Mouse (Mus musculus): ENCODE results near the gene Btnl9.
"Not testable (repeated sequence)": the region's sequence is repeated elsewhere in the genome, so short reads cannot be mapped to it uniquely, and the experiment has no call there.

The Btnl9 gene

DNA sequence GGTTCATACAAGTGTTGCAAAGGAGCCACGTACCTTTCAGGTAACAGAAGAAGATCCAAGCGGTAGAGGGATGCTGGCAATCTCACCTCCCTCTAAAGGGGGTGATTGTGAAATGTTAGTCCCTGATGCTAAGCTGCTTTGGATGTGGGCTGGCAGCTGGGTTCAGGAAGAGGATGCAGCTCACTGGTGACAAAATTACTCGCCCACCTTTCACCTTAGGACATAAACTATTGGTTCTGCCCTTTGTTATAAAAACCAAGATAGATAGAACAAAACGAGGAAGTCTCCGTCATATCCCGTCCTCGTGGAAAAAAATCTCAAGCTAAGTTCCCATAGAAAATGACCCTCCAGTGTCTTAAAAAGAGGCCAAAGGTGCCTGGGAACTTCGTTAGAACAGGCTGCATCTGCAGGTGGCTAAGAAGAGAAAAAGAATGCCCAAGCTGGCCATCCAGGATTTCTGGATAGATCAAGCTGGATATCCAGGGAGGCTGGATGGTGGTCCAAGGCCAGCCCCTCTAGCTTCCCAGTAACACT is at the start of gene Btnl9:
Gene Btnl9 (minus strand): TSS at position 205 of the 534 bp plus-strand sequence.
- no peak for DNase-seq

DNA sequence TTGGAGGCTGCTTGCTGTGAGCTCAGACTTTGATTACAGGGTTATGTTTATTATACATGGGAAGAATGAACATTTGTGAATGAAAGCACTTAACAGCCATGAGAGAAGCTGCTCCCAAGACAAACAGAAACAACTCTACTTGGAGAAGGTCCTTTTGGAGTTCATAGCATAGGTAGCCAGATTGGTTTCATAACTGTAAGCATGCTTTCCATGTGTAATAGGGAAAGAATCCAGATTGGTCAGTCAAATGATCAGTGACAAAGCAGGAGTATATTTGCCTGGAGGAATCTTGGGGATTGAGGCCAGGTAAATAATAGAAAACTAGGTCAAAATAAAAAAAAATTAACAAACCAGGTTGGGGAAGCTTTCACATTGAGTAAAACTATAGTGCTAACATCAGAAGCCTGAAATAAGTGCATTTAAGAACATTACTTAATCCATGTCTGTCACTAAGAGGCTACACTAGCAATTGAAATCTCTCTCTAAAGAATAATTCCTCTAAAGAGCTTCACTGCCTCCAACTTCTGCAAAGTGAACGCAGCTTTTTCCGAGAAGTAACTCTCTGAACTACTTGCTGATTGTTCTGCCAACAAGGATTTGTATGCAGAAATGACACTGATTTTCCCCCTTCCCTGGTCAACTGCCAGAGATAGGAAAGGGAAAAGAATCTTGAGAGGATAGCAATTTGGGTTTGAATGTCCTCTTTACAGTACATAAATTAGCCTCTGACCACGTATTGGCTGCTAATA is 48.7 kb upstream of the Btnl9 start:
- no peak for DNase-seq

DNA sequence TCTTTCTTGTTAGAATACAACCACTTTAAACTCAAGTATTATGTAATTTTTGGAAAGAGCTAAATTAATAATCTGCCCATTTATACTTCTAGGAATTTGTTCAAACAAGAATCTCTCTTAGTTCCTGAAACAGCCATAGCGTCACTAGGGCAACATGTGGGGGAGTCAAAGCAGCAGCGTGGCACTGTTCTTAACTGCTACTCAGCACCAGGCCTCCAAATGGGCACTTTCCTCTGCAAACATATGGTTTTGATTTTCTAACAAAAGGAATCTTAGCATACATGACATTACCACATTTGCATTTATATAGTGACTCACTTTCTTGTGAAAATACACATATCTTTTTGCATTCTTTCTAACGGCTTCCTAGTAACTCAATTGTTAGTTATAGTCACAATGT is 45.8 kb upstream of the Btnl9 start:
- DNase-seq: no peak

DNA sequence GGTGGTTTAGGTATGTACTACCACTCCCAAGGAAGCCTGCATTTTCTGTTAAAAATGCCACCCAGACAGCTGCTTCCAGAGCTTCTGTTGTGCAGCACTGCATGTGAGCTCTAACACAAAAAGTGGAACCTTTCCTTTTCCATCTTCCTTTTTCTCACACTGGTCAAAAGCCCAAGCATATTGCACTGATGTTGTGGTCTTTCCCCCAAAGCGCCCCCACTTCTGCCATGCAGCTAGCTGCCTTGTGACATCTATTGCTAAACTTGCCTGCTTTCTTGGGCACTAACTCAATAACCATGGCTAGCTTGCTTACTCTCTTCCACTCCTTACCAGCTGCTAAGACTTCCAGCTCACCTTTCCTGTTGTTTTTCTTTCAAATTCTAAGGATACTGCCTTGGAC is 37.5 kb upstream of the Btnl9 start:
- no peak for DNase-seq

DNA sequence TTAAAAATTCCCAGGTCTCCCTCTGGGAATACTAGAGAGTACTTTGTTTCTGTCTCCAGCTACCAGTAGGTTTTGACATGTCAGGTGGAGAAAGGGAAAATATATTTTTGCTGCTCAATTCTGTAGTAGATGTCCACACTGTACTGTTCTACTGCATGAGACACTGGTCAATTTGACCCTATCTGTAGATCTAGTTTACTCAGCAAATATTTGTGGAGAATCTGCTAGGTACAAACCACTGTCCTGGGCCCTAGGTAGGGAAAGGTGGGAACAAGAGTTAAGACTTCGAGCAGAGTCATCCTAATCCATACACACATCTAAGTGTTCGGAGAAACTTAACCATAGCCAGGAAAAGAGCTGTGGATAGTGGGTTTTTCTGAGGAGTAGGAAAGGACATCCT is 32.3 kb upstream of the Btnl9 start:
- no peak for DNase-seq

DNA sequence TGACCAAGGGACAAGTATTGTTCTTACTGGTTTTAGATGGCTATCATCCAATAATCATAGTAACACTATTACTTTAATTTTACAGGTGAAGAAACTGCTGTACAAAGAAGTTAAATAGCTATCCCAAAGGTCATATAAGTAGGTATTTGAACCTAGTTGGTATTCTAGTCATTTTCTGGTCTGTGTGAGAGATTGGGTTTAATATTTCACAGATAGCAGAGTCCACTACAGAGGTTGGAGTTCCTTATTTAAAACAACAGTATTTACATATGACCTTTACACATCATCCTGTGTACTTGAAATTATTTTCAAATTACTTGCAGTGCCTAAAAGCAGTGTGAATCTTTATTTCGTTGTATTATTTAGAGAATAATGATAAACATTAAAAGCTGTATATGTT is 26.5 kb upstream of the Btnl9 start:
- DNase-seq: no peak

DNA sequence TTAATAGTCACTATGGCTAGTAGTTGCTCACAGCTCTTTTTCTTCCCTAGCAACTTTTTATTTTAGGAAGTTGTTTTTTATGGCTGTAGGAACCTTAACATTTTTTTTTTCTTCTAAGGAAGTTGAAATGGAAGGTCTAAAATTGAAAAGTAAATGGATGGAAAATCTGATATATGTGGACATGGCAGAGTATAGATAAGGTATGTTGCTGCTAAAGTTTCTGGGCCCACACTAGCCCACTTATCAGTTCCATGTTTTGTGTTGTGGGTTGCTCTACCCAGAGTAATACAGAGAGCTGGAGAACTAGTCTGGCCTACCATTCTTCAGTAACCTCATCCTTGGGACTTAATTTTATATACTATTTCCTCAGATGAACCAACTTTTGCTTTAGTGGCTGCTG is 25.6 kb upstream of the Btnl9 start:
- DNase-seq: no peak

DNA sequence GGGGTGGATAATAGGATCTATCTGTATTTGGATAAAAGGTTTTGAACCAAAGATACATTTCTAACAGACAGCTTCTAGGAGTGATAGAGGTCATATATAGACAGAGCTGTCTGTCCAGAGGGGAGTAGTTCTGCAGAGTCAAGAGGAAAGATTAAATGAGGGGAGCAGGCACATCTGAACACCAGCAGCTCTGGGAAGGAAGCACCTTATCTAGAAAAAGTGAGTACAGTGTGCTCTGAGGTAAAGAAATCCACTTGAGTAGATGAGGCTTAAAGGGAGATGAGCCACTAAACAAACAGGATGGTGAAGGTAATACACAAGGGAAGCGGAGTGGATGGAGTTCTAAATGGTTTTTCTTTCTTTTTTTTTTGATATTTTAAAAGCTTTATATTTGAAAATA is 20.5 kb upstream of the Btnl9 start:
- no peak for DNase-seq

DNA sequence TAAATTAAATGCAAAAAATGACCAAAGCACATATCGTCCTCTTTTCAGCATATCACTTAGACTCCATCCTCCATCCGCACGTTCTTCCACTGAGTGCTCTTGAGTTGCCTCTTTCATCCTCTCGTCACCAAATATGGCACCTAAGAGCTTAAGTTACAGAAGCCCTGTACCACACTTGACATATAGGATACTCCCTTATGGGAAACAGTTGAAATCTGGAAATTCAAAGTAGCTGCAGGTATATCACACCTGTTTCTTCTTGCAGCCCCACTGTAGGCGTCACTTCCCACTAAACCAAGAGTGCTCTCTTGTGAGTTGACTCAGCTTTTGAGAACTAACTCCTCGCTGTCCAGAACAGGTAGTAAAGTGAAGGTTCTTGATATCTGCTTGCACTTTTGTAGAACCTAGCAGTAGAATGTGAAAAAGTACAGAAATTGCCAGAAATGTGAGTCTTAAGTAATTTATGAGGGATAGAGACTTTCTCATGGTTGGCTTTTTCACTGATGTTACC is 18.2 kb upstream of the Btnl9 start:
- no peak for DNase-seq

DNA sequence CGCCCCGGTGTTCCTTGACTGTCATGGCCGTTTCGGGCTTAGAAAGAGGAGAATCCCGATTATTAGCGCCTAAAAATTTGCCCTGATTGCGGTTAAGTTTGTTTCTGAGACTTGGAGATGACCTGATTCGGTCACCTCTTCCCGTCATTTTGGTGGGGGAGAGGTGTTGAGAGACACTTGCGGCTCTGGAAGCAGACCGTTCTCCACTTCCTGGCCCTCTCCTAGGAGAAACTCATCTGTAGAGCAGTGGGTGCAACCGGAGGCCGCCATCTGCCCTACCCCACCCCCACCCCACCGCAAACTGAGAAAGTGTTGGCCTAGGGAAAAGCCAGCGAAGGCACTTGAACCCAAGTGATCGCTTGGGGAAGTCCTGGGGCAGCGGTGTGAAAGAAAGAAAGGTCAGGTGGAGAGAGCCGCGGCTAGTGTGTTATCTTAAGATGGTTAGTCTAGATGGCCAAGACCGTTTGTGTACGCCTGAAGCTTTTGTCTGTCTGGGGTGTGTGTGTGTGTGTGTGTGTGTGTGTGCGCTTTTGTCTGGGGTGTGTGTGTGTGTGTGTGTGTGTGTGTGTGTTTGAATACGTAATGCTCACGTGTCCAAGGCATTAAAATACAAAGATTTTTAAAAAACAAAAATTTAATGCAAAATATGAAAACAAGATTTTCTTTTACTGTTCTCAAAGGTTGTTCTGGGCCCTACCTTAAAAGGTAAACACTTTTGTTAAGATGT is 17.0 kb upstream of the Btnl9 start:
- no peak for DNase-seq

DNA sequence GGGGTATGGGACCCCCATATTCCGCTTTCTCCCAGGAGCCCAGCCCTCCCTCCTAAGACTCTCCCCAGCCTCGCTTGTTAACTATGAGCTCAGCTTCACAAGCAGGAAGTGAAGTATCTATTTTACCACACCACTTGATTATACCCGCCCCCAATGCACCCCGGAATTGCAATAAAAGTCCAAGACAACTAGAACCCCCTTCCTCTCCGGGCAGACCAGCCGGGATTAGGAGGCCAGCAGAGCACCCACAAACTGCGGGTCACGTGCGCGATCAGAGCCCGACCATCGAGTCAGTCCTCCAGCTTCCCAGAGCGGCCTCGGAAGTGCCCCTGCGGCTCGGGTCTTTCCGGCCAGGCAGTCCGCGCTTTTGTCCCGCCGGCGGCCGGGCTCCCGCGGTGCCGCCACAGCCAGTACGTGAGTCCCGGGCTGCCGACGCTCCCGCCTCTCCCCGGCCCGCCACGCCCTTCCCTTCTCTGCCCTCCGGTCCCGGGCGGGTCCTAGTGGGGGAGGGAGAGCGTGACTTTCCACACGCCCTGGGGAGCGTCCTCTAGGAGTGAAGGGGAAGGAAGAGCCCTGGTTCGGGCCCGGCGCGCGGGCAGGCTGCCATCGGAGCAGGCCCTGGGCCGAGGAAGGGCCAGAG is 16.3 kb upstream of the Btnl9 start, which contains the start of gene Zfp62:
Gene Zfp62 (plus strand): TSS at position 164 of the 640 bp plus-strand sequence.
- DNase-seq: peak; percentile 94

DNA sequence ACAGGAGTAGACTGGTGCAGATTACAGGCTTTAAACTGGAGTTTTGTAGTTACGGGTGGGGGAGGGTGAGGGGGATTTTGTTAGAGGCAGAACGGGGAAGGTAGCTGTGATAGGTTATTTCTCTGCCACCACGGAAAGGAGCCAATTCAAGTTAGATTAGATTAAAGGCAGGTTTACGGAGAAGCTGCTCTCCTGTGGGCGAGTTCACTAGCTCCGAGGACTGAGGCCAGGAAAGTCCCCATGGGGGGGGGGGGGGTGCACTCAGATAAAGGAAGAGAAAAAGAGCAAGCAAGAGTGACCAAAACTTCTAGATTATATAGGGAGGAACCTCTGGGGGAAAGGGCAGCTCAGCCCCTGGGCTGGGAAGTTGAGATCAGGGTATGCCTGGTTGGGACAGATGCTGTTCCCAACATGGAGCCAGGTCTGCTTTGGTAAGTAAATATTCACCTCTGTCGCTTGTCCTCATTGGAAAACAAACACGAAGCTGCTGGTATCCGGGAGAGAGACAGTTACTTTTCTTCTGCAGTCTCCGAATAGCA is 15.6 kb upstream of the Btnl9 start:
- DNase-seq: no peak

DNA sequence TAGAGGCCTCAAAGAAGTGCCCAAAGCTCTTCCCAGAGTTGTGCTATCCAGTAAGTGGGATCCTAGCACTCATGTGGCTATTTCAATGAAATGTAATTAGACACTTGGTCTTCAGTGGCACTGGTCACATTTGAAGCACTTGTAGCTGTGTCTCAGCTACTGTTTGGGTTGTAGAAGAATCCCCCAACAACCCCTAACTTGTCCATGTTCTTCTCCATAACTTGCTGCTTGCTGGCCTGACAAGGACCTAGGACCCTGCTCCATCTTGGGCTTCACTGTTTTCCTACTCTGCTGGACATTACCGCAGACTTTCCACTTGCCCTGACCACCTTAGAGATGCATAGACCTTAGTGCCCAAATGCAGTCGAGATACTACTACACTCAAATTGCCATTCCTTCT is 15.1 kb upstream of the Btnl9 start:
- no peak for DNase-seq

DNA sequence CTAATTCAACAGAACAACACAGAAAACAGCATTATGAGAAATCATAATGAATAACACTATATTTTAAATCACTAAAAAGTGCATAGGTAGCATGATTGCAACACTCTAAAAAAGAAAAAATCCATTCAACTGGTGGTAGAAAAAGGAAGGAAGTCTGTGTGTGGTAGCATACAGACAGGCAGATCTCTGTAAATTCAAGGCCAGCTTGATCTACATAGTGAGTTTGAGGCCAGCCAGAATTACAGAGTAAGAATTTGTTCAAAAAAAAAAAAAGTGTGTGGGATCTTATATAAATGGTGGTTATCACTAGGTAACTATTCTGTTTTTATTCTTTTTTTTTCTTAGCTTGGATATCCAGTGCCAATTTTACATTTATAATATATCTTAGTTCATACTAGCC is 14.2 kb upstream of the Btnl9 start:
- DNase-seq: no peak

DNA sequence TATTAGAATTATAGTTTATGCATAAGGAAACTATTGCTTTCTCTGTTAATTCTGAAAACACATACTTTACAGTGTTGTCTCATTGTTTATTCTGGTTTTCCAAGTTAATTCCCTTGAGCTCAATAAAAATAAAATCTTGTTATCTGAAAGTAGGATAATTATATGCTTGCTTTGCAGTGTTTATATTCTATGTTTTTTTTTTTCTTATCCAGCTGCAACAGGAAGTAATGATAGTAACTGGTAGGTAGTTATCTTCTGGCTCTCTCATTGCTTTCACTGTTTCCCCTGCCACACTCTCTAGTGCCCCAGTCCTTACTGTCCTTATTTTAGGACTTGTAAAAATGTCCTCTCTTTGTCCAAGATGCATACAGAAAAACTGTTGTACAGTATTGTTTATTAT is 13.7 kb upstream of the Btnl9 start:
- no peak for DNase-seq

DNA sequence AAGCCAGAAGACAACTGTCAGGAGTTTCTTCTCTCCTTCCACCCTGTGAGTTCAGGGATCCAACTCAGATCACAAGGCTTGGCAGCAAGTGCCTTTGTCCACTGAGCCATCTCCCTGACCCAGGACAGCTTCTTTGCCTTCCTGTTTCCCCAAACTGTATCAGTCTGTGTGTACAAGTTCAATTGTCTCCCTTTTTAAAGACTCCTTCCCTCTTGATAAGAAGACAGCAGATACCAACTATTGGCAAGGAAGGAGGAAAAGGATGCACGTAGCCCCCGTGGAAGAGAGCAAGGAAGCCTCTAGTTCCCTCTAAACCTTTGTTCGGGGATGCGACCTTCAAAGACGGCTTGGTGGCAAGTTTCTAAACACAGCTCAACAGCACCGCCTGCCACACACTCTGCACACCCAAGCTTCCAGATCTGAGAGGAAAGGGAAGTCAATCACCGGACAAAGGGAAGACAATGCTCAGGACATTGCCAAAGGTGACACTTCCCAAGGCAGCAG is 8.9 kb upstream of the Btnl9 start:
- DNase-seq: no peak

DNA sequence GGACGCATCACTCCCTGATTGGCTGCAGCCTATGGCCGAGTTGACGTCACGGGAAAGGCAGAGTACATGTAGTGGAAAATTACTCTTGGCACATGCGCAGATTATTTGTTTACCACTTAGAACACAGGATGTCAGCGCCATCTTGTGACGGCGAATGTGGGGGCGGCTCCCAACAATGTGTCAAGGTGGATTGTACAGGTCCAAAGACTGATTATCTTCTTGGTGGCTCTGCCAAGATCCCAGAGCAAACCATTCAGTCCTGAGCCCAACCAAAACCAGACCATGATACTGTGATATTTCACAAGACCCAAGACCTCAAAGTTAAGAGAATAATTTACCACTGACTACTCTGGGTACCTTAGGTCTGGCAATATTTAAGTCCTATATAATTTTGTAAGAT is 7.8 kb upstream of the Btnl9 start:
- DNase-seq: not testable (repeated sequence)

DNA sequence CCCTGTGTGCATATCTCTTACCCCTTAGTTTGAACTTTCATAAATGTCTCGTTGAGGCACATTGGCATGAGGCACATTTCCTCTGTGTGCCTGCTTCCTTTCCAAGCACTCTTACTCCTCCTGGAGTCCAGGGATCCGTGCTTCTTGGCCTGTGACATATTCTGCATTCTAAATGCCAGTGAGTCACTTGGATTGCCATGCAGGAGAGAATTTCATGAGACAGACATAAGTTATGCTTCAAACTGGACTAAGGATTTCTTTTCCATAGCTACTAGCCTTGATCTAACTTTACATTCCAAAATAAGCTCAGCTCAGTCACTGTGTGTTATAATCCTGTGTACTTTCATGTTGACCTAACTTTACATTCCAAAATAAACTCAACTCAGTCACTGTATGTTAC is 4.1 kb upstream of the Btnl9 start:
- DNase-seq: no peak

DNA sequence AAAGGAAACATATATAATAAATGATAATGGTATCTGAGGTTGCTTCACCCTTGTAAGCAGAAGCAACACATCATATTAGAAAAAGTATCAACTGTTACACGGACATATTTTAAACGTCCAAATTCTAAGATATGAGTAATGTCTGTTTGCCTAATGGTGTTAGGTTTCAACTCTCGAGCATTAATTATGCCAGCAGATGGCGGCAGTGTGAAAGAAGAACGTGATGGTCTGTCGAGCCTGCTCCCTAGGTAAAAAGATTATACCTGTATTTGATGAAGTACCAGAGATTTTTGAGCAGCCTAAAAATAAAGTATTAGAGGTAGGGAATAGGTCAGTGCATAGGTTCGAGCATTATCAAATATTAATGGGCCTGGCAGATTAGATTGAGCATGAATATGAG is 2.8 kb upstream of the Btnl9 start:
- peak; percentile 25 for DNase-seq

DNA sequence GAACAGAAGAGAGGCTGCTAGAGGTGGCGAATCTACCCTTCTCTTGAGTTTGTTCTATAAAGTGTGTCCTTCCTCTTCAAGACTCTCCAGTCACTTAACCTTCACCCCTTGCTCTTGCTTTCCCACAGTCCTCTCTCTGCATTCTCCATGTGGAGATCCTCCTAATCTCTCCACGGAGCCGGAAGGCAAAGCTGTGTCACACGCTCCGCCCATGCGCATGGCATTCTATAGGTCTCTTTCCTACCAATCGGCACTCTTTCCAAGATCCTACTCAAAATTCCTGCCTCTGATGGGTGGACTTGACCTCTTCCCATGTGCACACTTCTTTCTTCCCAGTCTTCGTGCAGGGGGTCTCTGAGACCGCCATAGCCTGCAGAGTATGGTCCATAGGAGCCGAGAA is 742 bp upstream of the Btnl9 start:
- no peak for DNase-seq

DNA sequence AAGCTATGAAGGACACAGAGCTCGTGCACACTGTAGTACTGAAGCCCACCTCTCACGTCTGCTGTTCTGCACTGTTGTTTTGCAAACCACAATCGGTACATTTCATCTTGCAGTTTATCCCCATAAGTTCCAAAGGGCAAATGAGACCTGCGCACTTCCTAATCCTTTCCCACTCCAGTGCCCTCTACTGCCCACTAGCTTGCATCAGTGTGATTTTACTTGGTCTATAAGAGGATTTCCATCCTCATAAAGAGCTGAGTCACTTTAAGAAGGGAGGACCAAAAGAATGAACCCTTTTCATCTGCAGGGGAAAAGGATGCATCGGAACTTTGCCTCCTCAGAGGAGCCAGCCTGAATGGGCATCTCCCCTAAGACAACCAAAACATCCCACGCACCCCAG is 507 bp downstream of the Btnl9 start:
- DNase-seq: no peak

DNA sequence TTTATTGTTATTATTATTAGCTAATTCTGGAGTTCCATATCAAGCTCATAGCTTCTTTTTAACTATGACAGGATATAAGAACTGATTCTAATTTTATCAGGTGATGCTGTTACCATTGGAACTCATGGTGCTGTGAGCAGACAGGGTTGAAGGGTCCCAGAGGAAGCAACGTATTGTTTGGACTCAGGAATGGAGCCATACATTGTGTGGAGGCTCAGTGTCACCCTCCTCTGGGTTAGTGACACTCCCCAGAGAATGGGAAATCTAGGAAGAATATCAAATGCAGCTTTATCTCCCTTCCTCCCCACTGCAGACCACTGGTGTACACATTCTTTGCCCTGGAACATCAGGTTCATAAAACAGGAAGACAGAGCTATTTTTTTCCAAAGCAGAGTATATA is 3.8 kb downstream of the Btnl9 start:
- no peak for DNase-seq
